Mouse (Mus musculus) lung, postnatal 0 days (tissue): ENCODE measurements around the gene Uckl1.

Experiments used
- CTCF ChIP-seq: IDR thresholded peaks from 2 replicates; pipeline ENCODE4 v1.5.1; 2016; ENCODE audit warnings: antibody characterized with exemption, mild to moderate bottlenecking
- EP300 ChIP-seq: IDR thresholded peaks from 2 replicates; pipeline ENCODE4 v1.6.1; 2016; ENCODE audit warnings: antibody characterized with exemption, mild to moderate bottlenecking, control low read depth

GRCm38 (mm10) chr2:181541761-181542380 is 42.8 kb downstream of the Uckl1 start:
- TF ChIP-seq CTCF = no peak; the same call in 1 of the 2 replicates
- TF ChIP-seq EP300 = no peak
